ENCODE assay signal across 12 mouse cellular contexts in genomic region chr6:100212820-100213219, GRCm38 (mm10).
DNase-seq lines count a peak whose midpoint lies in the region; ATAC-seq and TF ChIP-seq lines count a peak whose summit lies in the region.
"Had no signal": no experiment of that assay in that cellular context is flagged by ENCODE, and none has a peak within 500 bp of the region (broad histone marks: within the 10 kb centered on the region; RNA-seq: fewer than 3 reads in every experiment).

No protein-coding gene starts in this region.

- no peak for TF ChIP-seq CTCF in lung, embryonic 14.5 days (IDR thresholded peaks at IDR 0.05; ENCODE audit: low read depth)
- no peak for TF ChIP-seq CTCF in brain, embryonic 14.5 days (IDR thresholded peaks at IDR 0.05; ENCODE audit: borderline replicate concordance, extremely low read depth, insufficient read depth, insufficient read length)
- TF ChIP-seq CTCF in forebrain, postnatal 0 days (IDR thresholded peaks at IDR 0.05; ENCODE audit: low read depth): no peak
- TF ChIP-seq CTCF in gastrocnemius, adult 2 months (IDR thresholded peaks at IDR 0.05): no peak

- ATAC-seq in lung, embryonic 14.5 days (ENCODE audit: insufficient read depth): peak; percentile 58
- peak; percentile 41; the same call in 1 of the 2 replicates for ATAC-seq in forebrain, postnatal 0 days
- ATAC-seq in neural tube, embryonic 12.5 days (ENCODE audit: low FRiP score, low read depth): peak; percentile 27; the same call in 1 of the 2 replicates

- H3K4me1 ChIP-seq in lung, embryonic 14.5 days (ENCODE audit: insufficient read depth): peaks cover 47% of the 10 kb centered on the region
- H3K4me1 ChIP-seq in forebrain, postnatal 0 days (ENCODE audit: insufficient read depth): peaks cover under 1% of the 10 kb centered on the region; the same call in 1 of the 2 replicates
- H3K4me1 ChIP-seq in neural tube, embryonic 12.5 days: peaks cover 29% of the 10 kb centered on the region

- 15% methylated on average over 7 of the region's 7 CpGs for WGBS in lung, embryonic 14.5 days
- WGBS in forebrain, postnatal 0 days: 15% methylated on average over 7 of the region's 7 CpGs
- 5% methylated on average over 7 of the region's 7 CpGs for WGBS in neural tube, embryonic 12.5 days

- no peak for TF ChIP-seq POLR2A in brain, embryonic 14.5 days (IDR thresholded peaks at IDR 0.05; ENCODE audit: borderline replicate concordance, extremely low read depth, insufficient read depth, insufficient read length, poor library complexity, severe bottlenecking)

- no peak overlapping the region for H3K4me3 ChIP-seq in lung, embryonic 14.5 days (ENCODE audit: low read depth, low read length)
- no peak overlapping the region for H3K4me3 ChIP-seq in forebrain, postnatal 0 days (ENCODE audit: low read depth, low read length)
- H3K4me3 ChIP-seq in neural tube, embryonic 12.5 days: no peak overlapping the region
- H3K4me3 ChIP-seq in gastrocnemius, adult 2 months: no peak overlapping the region
- H3K4me3 ChIP-seq: midbrain, embryonic 12.5 days had no signal

- peak; percentile 75 for DNase-seq in lung, embryonic 14.5 days
- DNase-seq in lung, postnatal 14 days: no peak
- DNase-seq in brain, embryonic 14.5 days (ENCODE audit: low read depth): peak; percentile 54
- no peak for DNase-seq in forebrain, postnatal 0 days
- DNase-seq in gastrocnemius, adult 2 months: no peak
- DNase-seq in cerebellum, postnatal 36 days: no peak
- DNase-seq in kidney, postnatal 10 days: no peak
- DNase-seq: cerebellum, adult 9-10 months; kidney, postnatal 14 days; right cerebral cortex, postnatal 14 days had no signal

- no peaks in the 10 kb centered on the region for H3K27me3 ChIP-seq in lung, embryonic 14.5 days (ENCODE audit: insufficient read depth, low read length)
- no peaks in the 10 kb centered on the region for H3K27me3 ChIP-seq in forebrain, postnatal 0 days (ENCODE audit: insufficient read depth, low read length)
- H3K27me3 ChIP-seq in neural tube, embryonic 12.5 days (replicated peaks): peaks cover 31% of the 10 kb centered on the region; the same call in 1 of the 2 replicates

- no peaks in the 10 kb centered on the region for H3K9me3 ChIP-seq in lung, embryonic 14.5 days (ENCODE audit: low read depth, low read length)
- H3K9me3 ChIP-seq in forebrain, postnatal 0 days (ENCODE audit: low read length): no peaks in the 10 kb centered on the region
- H3K9me3 ChIP-seq in neural tube, embryonic 12.5 days: no peaks in the 10 kb centered on the region
- H3K9me3 ChIP-seq: midbrain, embryonic 12.5 days had no signal

- peak overlapping the region; percentile 63 for H3K27ac ChIP-seq in lung, embryonic 14.5 days (ENCODE audit: low read depth)
- H3K27ac ChIP-seq in forebrain, postnatal 0 days (ENCODE audit: low read depth, low read length): no peak overlapping the region
- H3K27ac ChIP-seq in neural tube, embryonic 12.5 days: no peak overlapping the region
- H3K27ac ChIP-seq in gastrocnemius, adult 2 months: no peak overlapping the region
- H3K27ac ChIP-seq: midbrain, embryonic 12.5 days had no signal

- intact Hi-C loops in gastrocnemius, adult 2 months (cut with DNase I): no loop called here

- H3K4me2 ChIP-seq in lung, embryonic 14.5 days: no peak overlapping the region
- H3K4me2 ChIP-seq in forebrain, postnatal 0 days (ENCODE audit: low read depth): no peak overlapping the region
- H3K4me2 ChIP-seq in neural tube, embryonic 12.5 days (replicated peaks): no peak overlapping the region
- H3K4me2 ChIP-seq: midbrain, embryonic 12.5 days had no signal

- no peak overlapping the region; the same call in 1 of the 2 replicates for H3K9ac ChIP-seq in lung, embryonic 14.5 days
- no peak overlapping the region for H3K9ac ChIP-seq in forebrain, postnatal 0 days
- no peak overlapping the region for H3K9ac ChIP-seq in neural tube, embryonic 12.5 days
- H3K9ac ChIP-seq: midbrain, embryonic 12.5 days had no signal

- H3K36me3 ChIP-seq in lung, embryonic 14.5 days (ENCODE audit: insufficient read depth): no peaks in the 10 kb centered on the region
- no peaks in the 10 kb centered on the region for H3K36me3 ChIP-seq in forebrain, postnatal 0 days (ENCODE audit: insufficient read depth)
- H3K36me3 ChIP-seq in neural tube, embryonic 12.5 days: no peaks in the 10 kb centered on the region
- H3K36me3 ChIP-seq: midbrain, embryonic 12.5 days had no signal

Comparison
In these comparisons a context has a peak if more than half of its experiments do, and no peak if none do; other contexts are left out.
1. DNase-seq: peak in lung, embryonic 14.5 days (single experiment) and brain, embryonic 14.5 days (single experiment); none in lung, postnatal 14 days (single experiment), forebrain, postnatal 0 days (single experiment), gastrocnemius, adult 2 months (single experiment), cerebellum, postnatal 36 days (0 of 2) and kidney, postnatal 10 days (single experiment).
2. Peak in every context shown above with its lines, with median percentiles within 50 percentile points of each other: ATAC-seq.